9 mouse cellular contexts compared by ENCODE assay signal in the genomic region with DNA sequence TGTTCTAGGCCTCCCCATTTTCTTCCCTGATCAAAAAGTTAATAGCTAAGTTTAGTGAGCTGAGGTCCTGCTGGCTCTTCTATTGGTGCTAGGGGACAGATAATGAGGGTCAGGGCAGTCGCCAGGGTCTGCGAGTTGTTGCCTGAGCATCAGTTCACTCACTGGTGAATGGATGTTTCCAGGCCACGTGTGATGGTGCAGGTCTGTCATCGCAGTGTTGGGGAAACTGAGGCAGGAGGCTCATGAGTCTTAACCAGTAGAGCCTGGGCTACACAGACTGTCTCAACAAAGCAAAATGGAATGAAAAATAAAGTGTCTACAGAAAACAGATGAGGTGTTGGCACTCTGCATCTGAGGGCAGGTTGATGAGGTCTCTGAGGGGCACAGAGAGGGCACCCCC. TPM values are rescaled to one million over a fixed set of nuclear protein-coding genes. Genes with fewer than 3 reads are reported as not detected.
DNase-seq lines count a peak whose midpoint lies in the region; ATAC-seq and TF ChIP-seq lines count a peak whose summit lies in the region.
"Had no signal": no experiment of that assay in that cellular context is flagged by ENCODE, and none has a peak within 500 bp of the region (broad histone marks: within the 10 kb centered on the region; RNA-seq: fewer than 3 reads in every experiment).

No protein-coding gene starts in this region.

- DNase-seq in lung, embryonic 14.5 days: no peak
- no peak for DNase-seq in lung, postnatal 14 days
- DNase-seq in c-Kit-positive CD71-positive TER-119-positive erythroid progenitor cells, embryonic 14.5 days (ENCODE audit: low spot score): no peak
- DNase-seq in cerebellum, postnatal 10 days: no peak
- no peak for DNase-seq in left cerebral cortex, adult 18-20 months (ENCODE audit: low spot score in 2 of 2)

- H3K9me3 ChIP-seq in lung, embryonic 14.5 days (ENCODE audit: low read depth, low read length): no peaks in the 10 kb centered on the region
- H3K9me3 ChIP-seq in embryonic facial prominence, embryonic 15.5 days (replicated peaks): no peaks in the 10 kb centered on the region
- no peaks in the 10 kb centered on the region for H3K9me3 ChIP-seq in intestine, embryonic 16.5 days (ENCODE audit: control insufficient read depth, low read length)
- no peaks in the 10 kb centered on the region for H3K9me3 ChIP-seq in neural tube, embryonic 13.5 days

- peak overlapping the region; percentile 78 for H3K4me2 ChIP-seq in lung, embryonic 14.5 days
- H3K4me2 ChIP-seq in embryonic facial prominence, embryonic 15.5 days (replicated peaks): peak overlapping the region; percentile 56
- H3K4me2 ChIP-seq in intestine, embryonic 16.5 days (ENCODE audit: low read depth, low read length): peak overlapping the region; percentile 78; the same call in 1 of the 2 replicates
- H3K4me2 ChIP-seq in neural tube, embryonic 13.5 days: peak overlapping the region; percentile 63

- H3K36me3 ChIP-seq in lung, embryonic 14.5 days (ENCODE audit: insufficient read depth): no peaks in the 10 kb centered on the region
- 0 out of 2 replicates have a peak, but pooled peaks cover 5% of the 10 kb centered on the region for H3K36me3 ChIP-seq in embryonic facial prominence, embryonic 15.5 days
- no peaks in the 10 kb centered on the region for H3K36me3 ChIP-seq in intestine, embryonic 16.5 days (ENCODE audit: control insufficient read depth, insufficient read depth, low read length)
- no peaks in the 10 kb centered on the region for H3K36me3 ChIP-seq in neural tube, embryonic 13.5 days

- no peak for ATAC-seq in lung, embryonic 14.5 days (ENCODE audit: insufficient read depth)
- no peak for ATAC-seq in embryonic facial prominence, embryonic 15.5 days (ENCODE audit: insufficient number of reproducible peaks, low FRiP score, low TSS enrichment, low read depth)
- no peak for ATAC-seq in intestine, embryonic 16.5 days
- ATAC-seq in neural tube, embryonic 13.5 days (ENCODE audit: low read depth): no peak

- H3K27me3 ChIP-seq in lung, embryonic 14.5 days (ENCODE audit: insufficient read depth, low read length): no peaks in the 10 kb centered on the region
- no peaks in the 10 kb centered on the region for H3K27me3 ChIP-seq in embryonic facial prominence, embryonic 15.5 days
- no peaks in the 10 kb centered on the region for H3K27me3 ChIP-seq in intestine, embryonic 16.5 days (replicated peaks; ENCODE audit: control insufficient read depth, insufficient read depth, low read length)
- H3K27me3 ChIP-seq in neural tube, embryonic 13.5 days: peaks cover 22% of the 10 kb centered on the region

- 0 out of 2 replicates have a peak overlapping the region, but pooled peaks have one; percentile 54 for H3K9ac ChIP-seq in lung, embryonic 14.5 days
- no peak overlapping the region for H3K9ac ChIP-seq in embryonic facial prominence, embryonic 15.5 days
- H3K9ac ChIP-seq in intestine, embryonic 16.5 days (ENCODE audit: low read depth, low read length): peak overlapping the region; percentile 68
- peak overlapping the region; percentile 61; the same call in 1 of the 2 replicates for H3K9ac ChIP-seq in neural tube, embryonic 13.5 days

- H3K4me1 ChIP-seq in lung, embryonic 14.5 days (ENCODE audit: insufficient read depth): peaks cover 43% of the 10 kb centered on the region
- H3K4me1 ChIP-seq in embryonic facial prominence, embryonic 15.5 days: peaks cover 63% of the 10 kb centered on the region
- H3K4me1 ChIP-seq in intestine, embryonic 16.5 days (ENCODE audit: control insufficient read depth, insufficient read depth, low read length): peaks cover 56% of the 10 kb centered on the region
- peaks cover 68% of the 10 kb centered on the region for H3K4me1 ChIP-seq in neural tube, embryonic 13.5 days (replicated peaks)

- no peak for TF ChIP-seq CTCF in lung, embryonic 14.5 days (IDR thresholded peaks at IDR 0.05; ENCODE audit: low read depth)

- peak overlapping the region; percentile 99 for H3K27ac ChIP-seq in lung, embryonic 14.5 days (ENCODE audit: low read depth)
- H3K27ac ChIP-seq in embryonic facial prominence, embryonic 15.5 days (replicated peaks): peak overlapping the region; percentile 98
- peak overlapping the region; percentile 91 for H3K27ac ChIP-seq in intestine, embryonic 16.5 days (ENCODE audit: low read length)
- H3K27ac ChIP-seq in neural tube, embryonic 13.5 days (replicated peaks): peak overlapping the region; percentile 89

- peak overlapping the region; percentile 49; the same call in 1 of the 2 replicates for H3K4me3 ChIP-seq in lung, embryonic 14.5 days (ENCODE audit: low read depth, low read length)
- no peak overlapping the region; the same call in 1 of the 2 replicates for H3K4me3 ChIP-seq in embryonic facial prominence, embryonic 15.5 days (replicated peaks)
- H3K4me3 ChIP-seq in intestine, embryonic 16.5 days (ENCODE audit: low read length): peak overlapping the region; percentile 50; the same call in 1 of the 2 replicates
- no peak overlapping the region for H3K4me3 ChIP-seq in neural tube, embryonic 13.5 days

- 17% methylated on average over 4 of the region's 4 CpGs for WGBS in lung, embryonic 14.5 days
- 25% methylated on average over 4 of the region's 4 CpGs for WGBS in embryonic facial prominence, embryonic 15.5 days
- 21% methylated on average over 4 of the region's 4 CpGs for WGBS in intestine, embryonic 16.5 days
- WGBS in neural tube, embryonic 13.5 days: 21% methylated on average over 4 of the region's 4 CpGs

RNA-seq across cellular contexts. Expression of a gene that starts 13.9 kb away (rescaled TPM):
- 2.8 and 4.2 TPM in 2 replicates for polyA plus RNA-seq in lung, embryonic 14.5 days (2014; fragmentation: Nextera tagmentation; extraction: Ambion mirVana)
- polyA plus RNA-seq in embryonic facial prominence, embryonic 15.5 days (2015; fragmentation: Nextera tagmentation; extraction: Ambion mirVana): 3.5 and 4.0 TPM in 2 replicates
- polyA plus RNA-seq in intestine, embryonic 16.5 days (2015; fragmentation: Nextera tagmentation; extraction: Ambion mirVana): 0.89 and 1.3 TPM in 2 replicates
- polyA plus RNA-seq in neural tube, embryonic 13.5 days (2015; fragmentation: Nextera tagmentation; extraction: Ambion mirVana): 6.1 and 10.1 TPM in 2 replicates
- 1 to 10 TPM in 1 of 2 experiments, under 1 TPM in 1; 0.70 to 2.0 TPM for total RNA-seq in left cerebral cortex, adult 18-20 months (2021)
- total RNA-seq: monocyte, adult 5-6 weeks had no signal

RNA-seq across cellular contexts. Expression of a gene that starts 38.0 kb away (rescaled TPM):
- 13.9 and 14.4 TPM in 2 replicates for polyA plus RNA-seq in lung, embryonic 14.5 days (2014; fragmentation: Nextera tagmentation; extraction: Ambion mirVana)
- polyA plus RNA-seq in embryonic facial prominence, embryonic 15.5 days (2015; fragmentation: Nextera tagmentation; extraction: Ambion mirVana): 15.8 and 17.7 TPM in 2 replicates
- 7.1 and 7.7 TPM in 2 replicates for polyA plus RNA-seq in intestine, embryonic 16.5 days (2015; fragmentation: Nextera tagmentation; extraction: Ambion mirVana)
- polyA plus RNA-seq in neural tube, embryonic 13.5 days (2015; fragmentation: Nextera tagmentation; extraction: Ambion mirVana): 32.9 and 34.7 TPM in 2 replicates
- 10 to 100 TPM; 16.8 to 19.1 TPM for total RNA-seq in left cerebral cortex, adult 18-20 months (2021)

RNA-seq across cellular contexts. Expression of a gene that starts 50.6 kb away (rescaled TPM):
- polyA plus RNA-seq in lung, embryonic 14.5 days (2014; fragmentation: Nextera tagmentation; extraction: Ambion mirVana): 377 and 384 TPM in 2 replicates
- polyA plus RNA-seq in embryonic facial prominence, embryonic 15.5 days (2015; fragmentation: Nextera tagmentation; extraction: Ambion mirVana): 314 and 349 TPM in 2 replicates
- polyA plus RNA-seq in intestine, embryonic 16.5 days (2015; fragmentation: Nextera tagmentation; extraction: Ambion mirVana): 292 and 296 TPM in 2 replicates
- polyA plus RNA-seq in neural tube, embryonic 13.5 days (2015; fragmentation: Nextera tagmentation; extraction: Ambion mirVana): 255 and 273 TPM in 2 replicates
- total RNA-seq in left cerebral cortex, adult 18-20 months (2021): 100 to 1,000 TPM; 136 to 146 TPM

RNA-seq across cellular contexts. Expression of a gene that starts 51.0 kb away (rescaled TPM):
- 0.66 and 0.99 TPM in 2 replicates for polyA plus RNA-seq in lung, embryonic 14.5 days (2014; fragmentation: Nextera tagmentation; extraction: Ambion mirVana)
- 1.9 and 2.3 TPM in 2 replicates for polyA plus RNA-seq in embryonic facial prominence, embryonic 15.5 days (2015; fragmentation: Nextera tagmentation; extraction: Ambion mirVana)
- polyA plus RNA-seq in intestine, embryonic 16.5 days (2015; fragmentation: Nextera tagmentation; extraction: Ambion mirVana): 0.61 and 0.82 TPM in 2 replicates
- 1.4 and 1.6 TPM in 2 replicates for polyA plus RNA-seq in neural tube, embryonic 13.5 days (2015; fragmentation: Nextera tagmentation; extraction: Ambion mirVana)
- 1 to 10 TPM; 2.0 to 3.1 TPM for total RNA-seq in left cerebral cortex, adult 18-20 months (2021)

RNA-seq across cellular contexts. Expression of a gene that starts 51.1 kb away (rescaled TPM):
- 17.3 and 23.6 TPM in 2 replicates for polyA plus RNA-seq in lung, embryonic 14.5 days (2014; fragmentation: Nextera tagmentation; extraction: Ambion mirVana)
- polyA plus RNA-seq in embryonic facial prominence, embryonic 15.5 days (2015; fragmentation: Nextera tagmentation; extraction: Ambion mirVana): 31.8 and 32.8 TPM in 2 replicates
- 25.3 and 26.0 TPM in 2 replicates for polyA plus RNA-seq in intestine, embryonic 16.5 days (2015; fragmentation: Nextera tagmentation; extraction: Ambion mirVana)
- polyA plus RNA-seq in neural tube, embryonic 13.5 days (2015; fragmentation: Nextera tagmentation; extraction: Ambion mirVana): 24.3 and 25.6 TPM in 2 replicates
- 10 to 100 TPM; 47.1 to 55.6 TPM for total RNA-seq in left cerebral cortex, adult 18-20 months (2021)

Comparison
In these comparisons a context has a peak if more than half of its experiments do, and no peak if none do; other contexts are left out.
1. H3K4me3 ChIP-seq: peak in lung, embryonic 14.5 days (single experiment) and intestine, embryonic 16.5 days (single experiment); none in embryonic facial prominence, embryonic 15.5 days (single experiment) and neural tube, embryonic 13.5 days (single experiment).
2. Peak in every context shown above with its lines, with median percentiles within 50 percentile points of each other: H3K27ac ChIP-seq and H3K4me2 ChIP-seq.